Mouse (Mus musculus): ENCODE results near the gene Klhdc7a.

GRCm38 (mm10) chr4:139947341-139947740 is 20.5 kb downstream of the Klhdc7a start:
- no peak for TF ChIP-seq MAFK (IDR thresholded peaks at IDR 0.05; ENCODE audit: insufficient read depth, low read depth, low read length)
- no peak for TF ChIP-seq ZNF384 (IDR thresholded peaks at IDR 0.05; ENCODE audit: low read depth, low read length)
- TF ChIP-seq ZC3H11A (IDR thresholded peaks at IDR 0.05; ENCODE audit: borderline replicate concordance, low read depth, low read length): no peak
- no peak for TF ChIP-seq HCFC1 (IDR thresholded peaks at IDR 0.05; ENCODE audit: borderline replicate concordance, insufficient read depth, low read length)

All from ES-E14 (cell line).